Mouse (Mus musculus) liver, postnatal 0 days (tissue): Measurements from ENCODE around the gene Relt. TPM values are rescaled to one million over a fixed set of nuclear protein-coding genes. Genes with fewer than 3 reads are reported as not detected.

ENCODE experiments used
- ATAC-seq: fragments of 200-750 bp; cut with Nextera tagmentation; 2 replicates; pipeline ENCODE4 v1.8.0; 2017; ENCODE audit warnings: mild to moderate bottlenecking, moderate library complexity
- DNase-seq: peaks from one replicate; pipeline ENCODE4 v3.0.0-alpha.2; 2016
- H3K27ac ChIP-seq: fragments of 300-500 bp; sonication (generic); 2 replicates; pipeline ENCODE4 v1.5.1; 2014; ENCODE audit warnings: antibody characterized with exemption, moderate library complexity, mild to moderate bottlenecking, low read depth
- H3K27me3 ChIP-seq: fragments of 300-500 bp; sonication (generic); 2 replicates; pipeline ENCODE4 v1.6.1; 2014; ENCODE audit warnings: low read length, control low read depth, mixed read lengths; ENCODE audit not compliant: insufficient read depth
- H3K36me3 ChIP-seq: fragments of 300-500 bp; sonication (generic); replicated peaks from 2 replicates; pipeline ENCODE4 v1.6.1; 2014; ENCODE audit warnings: mild to moderate bottlenecking, control low read depth, low read length, moderate library complexity, mixed read lengths; ENCODE audit not compliant: insufficient read depth
- H3K4me1 ChIP-seq: fragments of 300-500 bp; sonication (generic); 2 replicates; pipeline ENCODE4 v1.6.1; 2014; ENCODE audit warnings: antibody characterized with exemption, mild to moderate bottlenecking, control low read depth; ENCODE audit not compliant: insufficient read depth
- H3K4me2 ChIP-seq: fragments of 300-500 bp; sonication (generic); 2 replicates; pipeline ENCODE4 v1.6.1; 2014; ENCODE audit warnings: low read depth, mild to moderate bottlenecking, low read length, moderate library complexity, mixed read lengths
- H3K4me3 ChIP-seq: fragments of 300-500 bp; sonication (generic); 2 replicates; pipeline ENCODE4 v1.5.1; 2014; ENCODE audit warnings: low read depth, low read length
- H3K9ac ChIP-seq: fragments of 300-500 bp; sonication (generic); replicated peaks from 2 replicates; pipeline ENCODE4 v1.6.1; 2014; ENCODE audit warnings: mild to moderate bottlenecking, moderate library complexity
- H3K9me3 ChIP-seq: fragments of 300-500 bp; sonication (generic); 2 replicates; pipeline ENCODE4 v1.6.1; 2016; ENCODE audit warnings: mild to moderate bottlenecking, control low read depth, low read length, mixed read lengths
- CTCF ChIP-seq: sonication (generic); IDR thresholded peaks from 2 replicates; pipeline ENCODE4 v1.5.1; 2016; ENCODE audit warnings: antibody characterized with exemption, low read depth
- EP300 ChIP-seq: IDR thresholded peaks from 2 replicates; pipeline ENCODE4 v1.6.1; 2016; ENCODE audit warnings: antibody characterized with exemption, low read depth, mild to moderate bottlenecking
- WGBS: fragments of 180-500 bp; shearing (Covaris S2); extraction: QIAGEN DNeasy Blood & Tissue Kit; methylation state at CpG from one replicate; pipeline ENCODE4 v1.1.7; 2014; ENCODE audit not compliant: insufficient replicate concordance; 5-methylcytosine and 5-hydroxymethylcytosine counted together
- polyA plus RNA-seq: library from polyadenylated mRNA; unstranded; fragments of >200 nt; fragmentation: Nextera tagmentation; extraction: Ambion mirVana; gene quantifications from 2 replicates; pipeline ENCODE4 v1.2.1, GENCODE M21; 2015

Gene Relt
- polyA plus RNA-seq, 1 experiment from 2014 or later = 7.5 TPM

- H3K27ac ChIP-seq = 0 out of 2 replicates have a peak overlapping the region, but pooled peaks have one; percentile 2
- DNase-seq = peak; percentile 16
- WGBS = 58% methylated on average over 6 of the region's 6 CpGs
- no peak overlapping the region for H3K4me2 ChIP-seq
- no peaks in the 10 kb centered on the region for H3K27me3 ChIP-seq
- H3K36me3 ChIP-seq = peaks cover 16% of the 10 kb centered on the region; the same call in 1 of the 2 replicates
- H3K9me3 ChIP-seq = no peaks in the 10 kb centered on the region
- ATAC-seq = no peak
- no peak overlapping the region for H3K9ac ChIP-seq
- H3K4me3 ChIP-seq = no peak overlapping the region
- TF ChIP-seq EP300 (no peak), CTCF (no peak)
- peaks cover 42% of the 10 kb centered on the region for H3K4me1 ChIP-seq
Observed at GRCm38 (mm10) chr7:100839632-100840402, 23.4 kb downstream of the Relt start.

- H3K4me1 ChIP-seq = peaks cover 25% of the 10 kb centered on the region
- H3K36me3 ChIP-seq = peaks cover 16% of the 10 kb centered on the region; the same call in 1 of the 2 replicates
- no peak overlapping the region for H3K4me2 ChIP-seq
- 67% methylated on average over 1 of the region's 1 CpGs for WGBS
- no peak overlapping the region for H3K9ac ChIP-seq
- DNase-seq = no peak
- no peak for ATAC-seq
- no peaks in the 10 kb centered on the region for H3K9me3 ChIP-seq
- H3K27ac ChIP-seq = no peak overlapping the region
- no peaks in the 10 kb centered on the region for H3K27me3 ChIP-seq
- no peak for TF ChIP-seq CTCF
- H3K4me3 ChIP-seq = no peak overlapping the region
Observed at GRCm38 (mm10) chr7:100837701-100838100, 25.5 kb downstream of the Relt start.

DNA sequence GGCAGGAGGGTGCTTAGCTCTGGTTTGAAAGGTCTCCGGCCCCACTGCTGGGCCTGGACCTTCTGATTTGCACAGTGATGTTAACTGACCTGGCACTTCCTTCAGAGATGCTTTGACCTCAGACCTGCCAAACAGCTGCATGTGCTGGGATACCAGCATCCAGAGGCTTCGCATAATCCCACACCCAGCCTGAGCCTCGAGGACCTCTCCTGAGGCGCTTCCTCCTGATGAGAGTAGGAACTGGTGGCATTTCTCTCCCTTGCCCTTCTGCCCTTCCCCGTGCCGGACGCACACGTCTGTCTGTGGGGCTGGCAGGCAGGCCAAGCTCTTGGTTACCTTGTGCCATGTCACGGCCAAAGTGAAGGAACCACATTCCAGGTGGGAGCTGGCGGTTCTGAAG is 26.6 kb downstream of the Relt start:
- no peak overlapping the region for H3K4me2 ChIP-seq
- no peak overlapping the region for H3K27ac ChIP-seq
- H3K36me3 ChIP-seq = peaks cover 13% of the 10 kb centered on the region; the same call in 1 of the 2 replicates
- H3K4me3 ChIP-seq = no peak overlapping the region
- no peaks in the 10 kb centered on the region for H3K9me3 ChIP-seq
- DNase-seq = no peak
- TF ChIP-seq EP300 (no peak), CTCF (no peak)
- peaks cover 25% of the 10 kb centered on the region for H3K4me1 ChIP-seq
- H3K9ac ChIP-seq = no peak overlapping the region
- ATAC-seq = no peak
- H3K27me3 ChIP-seq = no peaks in the 10 kb centered on the region
- 87% methylated on average over 10 of the region's 10 CpGs for WGBS

DNA sequence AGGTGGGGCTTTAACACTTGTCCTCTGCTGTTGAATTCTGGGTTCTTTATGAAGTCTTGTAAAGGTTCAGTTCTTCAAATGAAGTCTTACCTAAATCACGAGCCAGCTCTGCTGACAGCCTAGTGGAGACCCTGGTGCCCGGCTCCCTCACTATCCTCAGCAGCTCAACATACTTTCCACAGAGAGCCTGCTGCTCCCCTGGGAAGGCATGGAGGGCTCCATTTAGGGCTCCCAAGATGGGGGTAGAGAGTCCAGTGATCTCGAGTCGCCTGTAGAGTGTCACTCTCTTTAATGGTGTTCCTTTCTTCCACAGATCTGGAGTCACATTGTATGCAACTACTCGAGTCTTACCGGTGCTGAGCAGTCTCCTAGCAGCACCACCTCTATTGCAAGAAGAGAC is 27.5 kb downstream of the Relt start:
- Histone ChIP-seq H3K27ac (no peak overlapping the region), H3K4me1 (peaks cover 24% of the 10 kb centered on the region), H3K9ac (no peak overlapping the region), H3K36me3 (peaks cover 13% of the 10 kb centered on the region; the same call in 1 of the 2 replicates), H3K4me3 (no peak overlapping the region), H3K27me3 (no peaks in the 10 kb centered on the region), H3K4me2 (no peak overlapping the region), H3K9me3 (no peaks in the 10 kb centered on the region)
- ATAC-seq = no peak
- WGBS = 82% methylated on average over 6 of the region's 6 CpGs
- no peak for DNase-seq
- TF ChIP-seq EP300 (no peak), CTCF (no peak)

DNA sequence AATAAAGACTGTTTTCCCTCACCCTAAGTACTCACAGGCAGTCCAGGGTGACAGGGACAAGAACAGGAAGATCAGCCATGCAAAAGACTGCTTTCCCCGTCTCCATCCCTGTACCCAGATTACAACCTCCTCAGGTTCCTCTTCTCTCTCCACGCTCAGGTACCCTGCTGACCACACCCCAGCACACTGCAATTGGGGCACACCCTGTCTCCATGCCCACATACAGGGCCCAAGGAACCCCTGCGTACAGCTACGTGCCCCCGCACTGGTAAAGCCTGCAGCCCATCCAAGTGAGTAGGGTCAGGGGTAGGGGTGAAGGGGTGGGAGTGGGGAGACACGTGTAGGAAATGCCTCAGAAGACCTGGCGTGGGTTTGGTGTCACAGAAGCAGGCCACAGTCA is 28.1 kb downstream of the Relt start:
- 81% methylated on average over 7 of the region's 7 CpGs for WGBS
- no peak for ATAC-seq
- no peak overlapping the region for H3K27ac ChIP-seq
- H3K4me1 ChIP-seq = peaks cover 19% of the 10 kb centered on the region
- no peak for DNase-seq
- H3K9ac ChIP-seq = no peak overlapping the region
- H3K27me3 ChIP-seq = no peaks in the 10 kb centered on the region
- no peak for TF ChIP-seq EP300
- no peak for TF ChIP-seq CTCF
- peaks cover 13% of the 10 kb centered on the region; the same call in 1 of the 2 replicates for H3K36me3 ChIP-seq
- H3K4me3 ChIP-seq = no peak overlapping the region
- no peaks in the 10 kb centered on the region for H3K9me3 ChIP-seq
- no peak overlapping the region for H3K4me2 ChIP-seq

DNA sequence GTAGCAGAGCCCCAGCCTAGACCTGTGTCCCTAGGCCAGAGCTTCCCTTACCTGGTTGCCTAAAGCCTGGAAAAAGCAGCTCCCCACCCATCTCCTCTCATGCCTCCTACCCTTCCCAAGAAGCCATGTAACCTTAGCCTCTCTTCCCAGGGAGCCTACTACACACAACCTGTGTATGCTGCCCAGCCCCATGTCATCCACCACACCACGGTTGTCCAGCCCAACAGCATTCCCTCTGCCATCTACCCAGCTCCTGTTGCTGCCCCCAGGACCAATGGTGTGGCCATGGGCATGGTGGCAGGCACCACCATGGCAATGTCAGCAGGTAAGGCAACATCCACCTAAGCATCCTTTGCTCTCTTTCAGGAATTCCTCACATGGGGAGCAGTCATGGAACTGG is 29.4 kb downstream of the Relt start:
- TF ChIP-seq EP300 (no peak), CTCF (no peak)
- no peak overlapping the region for H3K27ac ChIP-seq

More for the DNA sequence above, 29.4 kb downstream of the Relt start:
- no peaks in the 10 kb centered on the region for H3K9me3 ChIP-seq
- H3K9ac ChIP-seq = no peak overlapping the region
- ATAC-seq = no peak
- peaks cover 9% of the 10 kb centered on the region; the same call in 1 of the 2 replicates for H3K36me3 ChIP-seq
- H3K27me3 ChIP-seq = no peaks in the 10 kb centered on the region
- H3K4me3 ChIP-seq = no peak overlapping the region
- WGBS = 82% methylated on average over 1 of the region's 1 CpGs
- H3K4me1 ChIP-seq = peaks cover 6% of the 10 kb centered on the region
- DNase-seq = no peak
- H3K4me2 ChIP-seq = no peak overlapping the region
